Mouse (Mus musculus) heart, postnatal 4 days (tissue): ENCODE results near the gene Zfp414. TPM values are rescaled to one million over a fixed set of nuclear protein-coding genes. Genes with fewer than 3 reads are reported as not detected.
"Not testable (repeated sequence)": the region's sequence is repeated elsewhere in the genome, so short reads cannot be mapped to it uniquely, and the experiment has no call there.

Experiments
- DNase-seq: peaks from one replicate; pipeline ENCODE4 v3.0.0; 2021
- total RNA-seq, 2 experiments: library from RNA; stranded (reverse); gene quantifications; 2 replicates each; pipeline ENCODE4 v1.2.3; 2021

Zfp414 gene
- total RNA-seq: 10 to 100 TPM; 25.4 to 27.5 TPM

- peak; percentile 95 for DNase-seq
Measured at GRCm38 (mm10) chr17:33628621-33629486, at the start of gene Zfp414. Zfp414 (plus strand) TSS chr17:33629090.

- DNase-seq: no peak
Measured at GRCm38 (mm10) chr17:33584061-33584460, 44.8 kb upstream of the Zfp414 start.

GRCm38 (mm10) chr17:33586011-33586410 is 42.9 kb upstream of the Zfp414 start:
- DNase-seq: no peak

GRCm38 (mm10) chr17:33597271-33597670 is 31.6 kb upstream of the Zfp414 start:
- no peak for DNase-seq

- DNase-seq: no peak
Measured at GRCm38 (mm10) chr17:33598506-33598905, 30.4 kb upstream of the Zfp414 start.

- DNase-seq: peak; percentile 2
Measured at GRCm38 (mm10) chr17:33599836-33600475, 28.9 kb upstream of the Zfp414 start.

DNA sequence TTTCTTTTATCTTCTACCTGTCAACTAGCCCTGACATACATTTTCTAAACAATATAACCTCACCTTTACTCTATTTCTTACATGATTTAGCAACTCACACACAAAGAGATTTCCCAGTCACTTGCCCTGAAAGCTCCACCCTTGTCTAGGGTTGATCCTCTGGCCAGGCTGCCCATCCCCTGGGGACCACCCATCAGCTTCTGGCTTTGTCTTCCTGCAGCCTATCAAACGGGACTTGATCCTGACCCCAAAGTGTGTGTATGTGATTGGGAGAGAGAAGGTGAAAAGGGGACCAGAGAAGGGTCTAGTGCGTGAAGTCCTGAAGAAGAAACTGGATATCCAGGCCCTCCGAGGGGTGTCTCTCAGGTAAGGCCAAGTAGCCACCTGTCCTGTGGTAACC is 28.1 kb upstream of the Zfp414 start:
- DNase-seq: no peak

DNA sequence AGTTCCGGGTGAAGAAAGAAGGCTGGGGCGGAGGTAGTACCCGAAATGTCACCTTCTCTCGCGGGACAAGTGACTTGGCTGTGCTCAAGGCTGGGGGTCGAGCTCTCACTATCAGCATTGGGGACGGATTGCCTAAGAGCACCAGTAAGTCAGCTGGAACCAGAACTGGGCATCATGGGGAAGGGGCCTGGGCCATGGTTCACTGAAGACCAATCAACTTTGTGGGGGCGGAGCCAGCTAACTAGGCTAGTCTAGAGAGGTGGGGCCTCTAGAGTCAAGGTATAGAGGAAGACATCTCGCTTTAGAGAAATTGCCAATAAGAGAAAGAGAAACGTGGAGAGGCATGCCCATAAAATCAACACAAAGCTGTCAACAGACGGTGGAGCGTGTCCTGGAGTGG is 26.9 kb upstream of the Zfp414 start:
- DNase-seq: no peak

DNA sequence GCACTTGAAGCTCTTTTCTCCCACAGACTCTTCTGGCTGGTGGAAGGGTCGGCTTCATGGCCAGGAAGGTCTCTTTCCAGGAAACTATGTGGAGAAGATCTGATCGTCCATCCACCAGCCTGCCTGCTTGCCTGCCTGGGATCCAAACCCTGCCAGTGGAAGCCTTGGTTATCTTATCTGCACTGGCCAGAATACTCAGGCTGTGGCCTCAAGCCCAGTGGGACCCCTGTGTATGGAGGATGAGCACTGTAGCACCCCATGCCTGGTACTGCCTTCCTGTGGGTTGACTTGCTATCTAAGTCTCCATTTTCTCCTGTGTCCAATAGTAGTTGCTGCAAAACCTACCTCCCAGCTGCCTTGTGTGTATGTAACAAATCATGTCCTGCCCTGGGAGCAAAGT is 21.6 kb upstream of the Zfp414 start:
- no peak for DNase-seq

GRCm38 (mm10) chr17:33610548-33610947 is 18.3 kb upstream of the Zfp414 start:
- DNase-seq: no peak

DNA sequence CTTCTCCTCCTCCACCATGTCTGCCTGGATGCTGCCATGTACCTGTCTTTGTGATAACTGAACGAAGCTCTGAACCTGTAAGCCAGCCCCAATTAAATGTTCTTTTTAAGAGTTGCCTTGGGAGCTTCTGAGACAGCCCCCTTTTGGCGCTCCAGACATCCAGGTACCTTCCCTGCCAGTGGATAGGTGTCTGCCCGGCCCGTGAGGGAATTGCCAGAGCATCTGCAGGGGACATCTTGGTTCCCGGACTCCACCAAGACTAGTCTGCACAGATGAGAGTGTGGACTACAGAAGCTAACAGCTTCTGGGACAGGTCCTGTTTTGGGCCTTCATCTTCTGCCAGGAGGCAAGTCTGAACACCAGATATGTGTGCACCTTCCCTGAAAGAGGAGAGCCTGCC is 15.2 kb upstream of the Zfp414 start:
- DNase-seq: not testable (repeated sequence)

DNA sequence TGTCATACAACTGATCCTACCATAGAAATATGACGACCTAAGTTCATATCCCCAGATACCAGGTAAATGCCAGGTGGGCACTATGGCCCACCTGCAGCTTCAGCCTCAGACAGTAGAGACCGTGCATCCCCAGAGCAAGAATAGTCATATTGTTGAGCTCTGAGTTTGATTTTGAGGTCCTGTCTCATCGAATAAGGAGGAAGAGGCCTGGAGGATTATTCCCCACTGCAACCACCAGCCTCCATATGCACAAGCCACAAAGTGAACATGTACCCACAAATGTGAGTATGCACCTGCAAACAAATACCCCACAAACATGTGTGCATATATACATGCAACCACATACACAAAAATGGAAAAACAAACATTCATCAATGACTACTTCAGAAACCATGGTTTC is 1.6 kb upstream of the Zfp414 start:
- no peak for DNase-seq

DNA sequence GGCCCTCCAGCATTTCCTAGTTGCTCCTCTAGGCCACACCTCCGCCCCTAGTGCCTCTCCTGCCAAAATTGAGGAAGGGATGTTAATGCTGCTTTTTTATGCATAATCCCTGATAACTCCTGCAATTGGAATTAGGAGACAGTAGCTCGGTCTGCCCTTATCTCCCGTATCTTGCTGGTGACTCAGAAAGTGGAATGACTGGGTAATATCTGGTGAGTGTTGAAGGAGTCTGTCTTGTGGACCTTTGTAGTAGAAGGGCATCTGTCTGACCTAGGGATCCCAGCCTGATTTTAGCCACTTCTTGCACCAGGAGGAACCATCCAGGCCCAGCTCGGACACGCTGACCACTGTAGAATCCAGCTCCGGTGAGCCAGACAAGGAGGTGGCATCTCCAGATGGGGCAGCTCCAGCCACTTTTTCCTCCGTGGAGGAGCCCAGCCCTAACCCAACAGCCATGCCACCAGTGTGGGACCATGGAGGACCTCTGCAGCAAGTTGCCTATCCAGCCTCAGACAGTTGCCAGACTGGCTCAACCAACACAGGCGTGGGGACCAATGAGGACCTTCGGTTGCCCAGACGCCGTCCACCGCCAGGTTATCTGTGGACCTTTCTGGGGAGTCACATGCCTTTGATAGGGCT is 716 bp downstream of the Zfp414 start:
- no peak for DNase-seq

DNA sequence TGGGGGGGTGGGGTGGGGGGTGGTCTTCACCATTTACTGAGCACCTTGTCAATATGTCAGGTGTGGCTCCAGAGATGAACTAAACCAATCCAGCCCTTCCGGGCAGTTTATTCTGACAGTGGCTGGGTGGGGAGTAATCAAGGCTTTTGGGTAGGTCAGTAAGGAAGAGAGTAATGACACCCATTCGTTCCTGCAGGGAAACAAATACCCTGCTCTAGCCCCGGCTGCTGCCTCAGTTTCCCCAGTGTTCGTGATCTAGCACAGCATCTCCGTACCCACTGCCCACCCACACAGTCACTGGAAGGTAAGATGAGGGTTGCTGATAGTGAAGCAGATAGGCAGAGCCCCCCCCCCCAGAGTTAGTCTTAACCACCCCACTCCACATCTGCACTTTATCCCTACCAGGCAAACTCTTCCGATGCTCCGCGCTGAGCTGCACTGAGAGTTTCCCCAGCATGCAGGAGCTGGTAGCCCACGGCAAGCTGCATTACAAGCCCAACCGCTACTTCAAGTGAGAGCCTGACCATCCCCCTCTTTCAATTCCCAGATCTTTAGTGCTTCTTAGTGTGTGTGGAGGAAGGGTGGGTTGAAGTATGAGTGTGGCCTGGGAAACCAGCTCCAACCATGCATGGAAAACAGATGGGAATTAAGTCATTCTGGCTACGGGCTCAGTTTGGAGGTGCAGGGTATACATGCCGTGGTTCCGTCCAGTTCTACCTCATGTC is 1.4 kb downstream of the Zfp414 start:
- DNase-seq: peak; percentile 12

DNA sequence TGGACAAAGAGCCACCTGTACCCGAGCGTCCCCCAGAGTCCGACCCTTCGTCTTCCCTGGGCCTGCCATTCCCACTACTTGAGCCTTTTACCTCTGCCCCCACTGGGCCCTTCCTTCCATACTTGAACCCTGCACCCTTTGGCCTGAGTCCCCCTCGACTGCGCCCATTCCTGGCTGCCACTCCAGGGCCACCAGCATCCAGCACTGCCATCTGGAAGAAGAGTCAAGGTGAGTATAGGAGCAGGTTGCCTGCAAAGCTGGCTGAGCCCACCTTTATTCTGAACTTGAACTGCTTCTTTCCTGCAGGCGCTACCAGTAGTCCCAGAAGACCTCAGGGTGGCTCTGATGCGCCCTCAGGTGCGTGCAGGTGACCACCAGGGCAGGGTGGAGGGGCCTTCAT is 2.3 kb downstream of the Zfp414 start:
- peak; percentile 6 for DNase-seq

DNA sequence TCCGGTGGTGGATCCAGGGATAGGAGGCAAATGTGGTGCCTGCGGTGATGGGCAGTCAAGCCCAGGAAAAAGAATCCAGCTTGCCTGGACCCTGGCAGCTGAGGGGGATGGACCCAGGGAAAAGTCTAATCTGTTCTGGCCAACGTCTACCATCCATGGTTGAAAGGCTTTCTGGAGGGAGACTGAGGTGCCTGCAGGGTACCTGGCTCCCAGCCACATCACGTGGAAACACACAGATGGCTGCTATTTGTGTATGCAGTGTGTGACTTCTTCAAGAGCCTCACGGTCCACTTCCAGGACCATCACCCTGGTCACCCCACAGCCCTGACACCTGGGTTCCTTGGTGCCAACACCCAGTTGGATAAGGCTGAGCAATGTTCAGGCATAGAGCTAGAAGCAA is 2.9 kb downstream of the Zfp414 start:
- peak; percentile 8 for DNase-seq

GRCm38 (mm10) chr17:33637038-33637437 is 8.1 kb downstream of the Zfp414 start:
- DNase-seq: peak; percentile 35

- DNase-seq: no peak
Measured at GRCm38 (mm10) chr17:33637516-33638276, 8.8 kb downstream of the Zfp414 start, which contains the start of gene Pram1. Pram1 (plus strand) TSS chr17:33638056.

GRCm38 (mm10) chr17:33639743-33640142 is 10.9 kb downstream of the Zfp414 start:
- no peak for DNase-seq

DNA sequence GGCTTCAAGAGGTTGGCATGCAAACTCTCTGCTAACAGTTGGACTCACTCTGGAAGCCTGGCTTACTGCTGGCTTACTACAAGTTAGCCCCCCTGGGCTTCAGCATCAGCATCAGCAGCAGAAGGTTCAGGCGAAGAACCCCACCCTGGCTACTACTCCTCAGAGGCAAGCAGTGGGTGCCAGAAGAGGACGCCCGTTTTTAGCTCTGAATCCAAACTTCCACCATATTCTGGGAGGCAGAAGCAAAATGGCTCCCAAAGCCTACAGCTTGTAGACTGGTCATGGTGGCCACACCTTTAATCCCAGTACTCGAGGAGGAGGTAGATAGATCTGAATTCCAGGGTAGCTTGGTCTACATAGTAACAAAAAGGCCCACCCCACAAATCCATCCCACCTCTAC is 15.2 kb downstream of the Zfp414 start:
- DNase-seq: no peak

- DNase-seq: peak; percentile 26
Measured at GRCm38 (mm10) chr17:33645073-33645472, 16.2 kb downstream of the Zfp414 start.
